Mouse (Mus musculus): ENCODE data around the gene Gcn1l1.
"Not testable (repeated sequence)": the region's sequence is repeated elsewhere in the genome, so short reads cannot be mapped to it uniquely, and the experiment has no call there.

Gcn1l1 gene

GRCm38 (mm10) chr5:115564737-115565393 lies at the start of gene Gcn1l1:
TSS of gene Gcn1l1 (plus strand) at chr5:115565254.
- DNase-seq = peak; percentile 91

GRCm38 (mm10) chr5:115516081-115516907 lies 48.8 kb upstream of the Gcn1l1 start:
- no peak for DNase-seq

- DNase-seq = no peak
Measured at GRCm38 (mm10) chr5:115516908-115517307, 48.1 kb upstream of the Gcn1l1 start.

GRCm38 (mm10) chr5:115517501-115517900 lies 47.6 kb upstream of the Gcn1l1 start:
- no peak for DNase-seq

GRCm38 (mm10) chr5:115518214-115518613 lies 46.8 kb upstream of the Gcn1l1 start:
- DNase-seq = not testable (repeated sequence)

DNA sequence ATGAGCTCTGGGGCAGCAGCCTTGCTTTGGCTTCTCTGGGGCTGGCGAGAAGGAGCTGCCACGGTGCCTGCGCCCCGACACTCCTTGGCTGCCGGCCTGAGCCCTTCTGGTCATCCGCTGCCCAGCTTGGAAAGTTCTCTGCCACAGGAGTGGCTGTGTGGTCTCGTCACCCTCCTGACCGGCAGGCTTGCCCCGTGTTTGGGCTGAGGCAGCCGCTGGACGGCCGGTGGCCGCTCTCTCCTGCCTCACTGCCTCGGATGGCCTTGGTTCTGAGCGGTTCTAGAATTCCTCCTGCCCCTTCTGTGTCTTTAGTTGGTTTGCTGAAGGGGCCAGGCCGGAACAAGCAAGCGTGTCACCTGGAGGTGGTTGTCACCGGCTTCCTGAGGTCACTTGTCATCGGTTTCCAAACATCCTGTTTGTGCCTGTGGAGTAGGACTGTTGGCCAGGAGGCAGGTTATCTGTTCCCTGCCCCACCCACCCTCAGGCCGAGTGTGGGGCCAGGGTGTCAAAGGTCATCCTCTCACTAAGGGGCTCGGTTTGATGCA lies 44.7 kb upstream of the Gcn1l1 start:
- DNase-seq = no peak

- DNase-seq = peak; percentile 71
Measured at GRCm38 (mm10) chr5:115521553-115522461, 43.2 kb upstream of the Gcn1l1 start.

GRCm38 (mm10) chr5:115522531-115522930 lies 42.5 kb upstream of the Gcn1l1 start:
- DNase-seq = no peak

DNA sequence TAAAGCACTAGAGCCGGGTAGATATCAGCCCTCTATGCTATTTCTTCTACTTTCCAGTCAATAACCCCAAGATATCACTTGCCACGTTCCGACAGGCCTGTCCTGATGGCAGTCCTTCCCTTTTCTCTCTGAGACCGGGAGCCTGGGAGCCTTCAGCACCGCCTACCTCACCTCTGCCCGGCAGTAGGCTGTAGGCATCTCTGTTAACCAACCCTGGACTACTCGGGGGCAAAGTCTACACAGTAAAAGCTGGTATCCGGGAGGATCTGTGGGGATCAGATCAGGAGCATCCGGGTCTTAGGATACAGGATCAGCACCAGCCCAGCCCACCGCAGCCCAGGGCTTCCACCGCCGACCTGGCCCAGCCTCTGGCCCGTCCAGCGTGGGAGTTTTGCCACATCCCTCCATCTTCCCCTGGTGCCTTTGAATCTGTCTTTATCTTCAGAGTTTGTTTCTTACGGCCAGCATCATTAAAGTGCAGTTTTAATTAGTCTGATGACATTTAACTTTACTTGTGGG lies 42.0 kb upstream of the Gcn1l1 start:
- DNase-seq = no peak

GRCm38 (mm10) chr5:115523971-115524370 lies 41.1 kb upstream of the Gcn1l1 start:
- DNase-seq = peak; percentile 81

DNA sequence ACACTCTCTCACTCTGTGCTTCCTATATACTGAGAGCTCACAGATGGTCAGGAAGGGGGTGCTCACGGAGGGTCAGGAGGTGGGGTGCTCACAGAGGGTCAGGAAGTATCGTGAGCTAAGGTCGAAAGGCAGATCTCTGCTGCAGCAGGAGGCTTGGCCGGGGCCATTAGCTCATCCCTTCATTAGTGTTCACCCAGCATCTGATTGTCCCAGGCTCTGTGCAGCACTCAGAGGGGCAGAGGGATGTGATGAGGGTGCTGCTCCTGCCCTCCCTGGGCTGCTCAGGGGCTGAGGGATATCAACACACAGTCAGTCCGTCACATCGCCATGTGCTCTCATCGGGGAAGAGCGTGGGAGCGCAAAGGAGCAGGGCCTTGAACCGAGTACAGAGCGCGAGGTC lies 40.6 kb upstream of the Gcn1l1 start:
- DNase-seq = no peak

DNA sequence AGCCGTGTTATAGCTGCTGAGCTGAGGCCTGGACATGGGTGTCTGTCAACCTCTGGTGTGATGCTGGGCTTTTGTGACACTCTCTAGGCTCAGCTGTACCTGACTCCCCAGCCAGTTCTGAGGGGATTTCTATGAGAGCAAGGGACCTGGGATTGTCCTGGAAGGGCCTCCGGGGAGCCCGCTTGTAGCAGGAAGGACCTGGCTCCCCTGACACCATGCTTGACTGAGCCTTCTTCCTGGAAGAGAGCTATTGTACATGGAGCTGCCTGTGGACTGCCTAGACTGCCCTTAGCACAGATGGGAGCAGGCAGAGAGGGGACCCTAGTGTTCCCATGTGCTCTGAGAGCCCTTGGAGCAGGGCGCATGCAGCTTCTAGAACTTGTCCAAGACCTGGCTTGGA lies 39.6 kb upstream of the Gcn1l1 start:
- DNase-seq = no peak

DNA sequence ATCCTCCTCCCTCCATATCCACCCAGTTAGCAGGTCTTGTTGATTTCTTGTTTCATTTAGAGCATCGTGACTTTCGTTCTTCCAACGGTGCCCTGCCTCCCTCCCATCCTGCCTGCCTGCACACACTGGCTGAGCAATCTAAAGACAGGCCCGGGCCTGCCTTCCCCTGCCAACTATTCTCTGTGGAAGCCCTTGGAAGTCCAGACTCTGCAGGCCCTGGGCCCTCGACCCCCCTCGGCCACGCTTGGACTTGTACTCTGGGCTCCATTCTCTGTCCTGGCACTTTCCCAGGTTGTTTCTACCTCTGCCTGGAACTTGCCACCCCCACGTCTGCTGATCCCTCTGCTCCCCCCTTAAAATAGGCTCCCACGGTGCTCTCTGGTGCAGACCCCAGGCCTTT lies 39.1 kb upstream of the Gcn1l1 start:
- no peak for DNase-seq

- DNase-seq = no peak
Measured at GRCm38 (mm10) chr5:115526456-115527202, 38.4 kb upstream of the Gcn1l1 start.

- DNase-seq = no peak
Measured at GRCm38 (mm10) chr5:115528128-115528527, 36.9 kb upstream of the Gcn1l1 start.

DNA sequence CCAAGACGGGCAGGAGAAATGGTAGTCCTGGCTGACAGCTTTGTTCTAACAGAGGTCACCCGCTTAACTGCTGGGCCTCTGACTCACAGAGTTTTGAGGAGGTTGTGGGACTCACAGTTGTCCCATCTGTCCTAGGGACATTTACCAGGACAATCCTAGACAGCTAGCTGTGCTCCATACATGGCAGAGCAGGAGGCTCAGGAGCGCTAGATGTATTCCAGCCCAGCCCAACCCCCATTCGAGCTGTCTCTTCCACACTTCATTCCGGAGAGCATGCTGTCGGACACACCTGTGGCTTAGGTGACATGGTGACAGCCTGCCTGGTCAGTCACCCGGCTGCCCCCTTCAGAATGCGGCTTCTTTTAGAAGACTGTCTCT lies 35.7 kb upstream of the Gcn1l1 start:
- DNase-seq = no peak

- no peak for DNase-seq
Measured at GRCm38 (mm10) chr5:115529742-115530446, 35.2 kb upstream of the Gcn1l1 start.

GRCm38 (mm10) chr5:115530447-115530809 lies 34.6 kb upstream of the Gcn1l1 start:
- no peak for DNase-seq

- DNase-seq = no peak
Measured at GRCm38 (mm10) chr5:115531671-115532270, 33.3 kb upstream of the Gcn1l1 start.

- no peak for DNase-seq
Measured at GRCm38 (mm10) chr5:115534290-115534731, 30.7 kb upstream of the Gcn1l1 start.

DNA sequence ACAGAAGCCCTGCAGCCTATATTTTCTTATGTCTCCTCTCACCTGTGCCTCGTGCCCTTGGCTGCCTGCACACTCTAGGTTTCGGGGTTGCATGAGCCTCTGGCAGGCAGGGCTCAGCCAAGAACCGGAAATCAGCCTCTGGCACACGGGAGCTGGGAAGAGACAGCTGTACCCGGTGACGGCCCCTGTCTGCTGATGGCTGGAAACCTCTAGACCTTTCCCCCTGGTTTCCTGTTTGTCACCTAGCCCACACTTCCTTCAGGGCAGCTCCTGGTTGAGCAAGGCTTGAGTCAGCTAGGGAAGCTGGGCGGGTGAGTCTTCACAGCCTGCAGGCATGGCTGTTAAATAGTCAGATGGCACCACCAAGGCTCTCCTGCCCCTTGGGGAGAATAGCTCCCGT lies 30.2 kb upstream of the Gcn1l1 start:
- no peak for DNase-seq
